40 mouse cellular contexts compared by ENCODE assay signal in genomic region chr13:112967267-112967666, GRCm38 (mm10). TPM values are rescaled to one million over a fixed set of nuclear protein-coding genes. Genes with fewer than 3 reads are reported as not detected.
"Had no signal": no experiment of that assay in that cellular context is flagged by ENCODE, and none has a peak within 500 bp of the region (broad histone marks: within the 10 kb centered on the region; RNA-seq: fewer than 3 reads in every experiment).

No protein-coding gene starts in this region.

- H3K4me3 ChIP-seq: heart, embryonic 10.5 days; heart, embryonic 12.5 days; heart, embryonic 13.5 days; heart, embryonic 15.5 days; hindbrain, embryonic 10.5 days; hindbrain, embryonic 12.5 days; hindbrain, embryonic 13.5 days; hindbrain, embryonic 15.5 days; intestine, embryonic 15.5 days; layer of hippocampus, adult 2 months; left cerebral cortex, adult 2 months had no signal

- H3K27ac ChIP-seq: heart, embryonic 10.5 days; heart, embryonic 13.5 days; heart, embryonic 15.5 days; hindbrain, embryonic 10.5 days; hindbrain, embryonic 12.5 days; hindbrain, embryonic 13.5 days; hindbrain, embryonic 14.5 days; hindbrain, embryonic 15.5 days; hindbrain, postnatal 0 days; intestine, embryonic 15.5 days; kidney, postnatal 0 days; layer of hippocampus, adult 2 months; left cerebral cortex, adult 2 months had no signal

- DNase-seq: heart, postnatal 10 days; heart, postnatal 14 days; heart, postnatal 36 days; heart, postnatal 4 days; kidney, adult 11 months; kidney, adult 18-20 months; kidney, adult 2 months; kidney, adult 8-10 months; kidney, adult 9 months; kidney, postnatal 10 days; kidney, postnatal 14 days; kidney, postnatal 25 days; kidney, postnatal 36 days; kidney, postnatal 4 days; layer of hippocampus, adult 9-11 months; layer of hippocampus, postnatal 36 days had no signal

- H3K27me3 ChIP-seq: heart, embryonic 12.5 days; heart, embryonic 13.5 days; heart, embryonic 15.5 days; hindbrain, embryonic 12.5 days; hindbrain, embryonic 13.5 days; hindbrain, embryonic 15.5 days; intestine, embryonic 15.5 days had no signal

- H3K9ac ChIP-seq: heart, embryonic 12.5 days; heart, embryonic 13.5 days; heart, embryonic 15.5 days; hindbrain, embryonic 12.5 days; hindbrain, embryonic 13.5 days; hindbrain, embryonic 14.5 days; hindbrain, embryonic 15.5 days; intestine, embryonic 15.5 days had no signal

- H3K4me2 ChIP-seq: heart, embryonic 11.5 days; heart, embryonic 12.5 days; heart, embryonic 13.5 days; heart, embryonic 15.5 days; hindbrain, embryonic 12.5 days; hindbrain, embryonic 13.5 days; hindbrain, embryonic 14.5 days; hindbrain, embryonic 15.5 days; intestine, embryonic 15.5 days had no signal

- ATAC-seq: hindbrain, embryonic 16.5 days; hindbrain, postnatal 0 days; inflammation-experienced regulatory T-cells, adult 6 months; intestine, embryonic 15.5 days; intestine, embryonic 16.5 days; intestine, postnatal 0 days had no signal

- H3K4me1 ChIP-seq: heart, embryonic 10.5 days; heart, embryonic 12.5 days; heart, embryonic 13.5 days; heart, embryonic 15.5 days; hindbrain, embryonic 10.5 days; hindbrain, embryonic 12.5 days; hindbrain, embryonic 13.5 days; hindbrain, embryonic 15.5 days; intestine, embryonic 15.5 days had no signal

- H3K9me3 ChIP-seq: heart, embryonic 10.5 days; heart, embryonic 12.5 days; heart, embryonic 13.5 days; heart, embryonic 15.5 days; hindbrain, embryonic 10.5 days; hindbrain, embryonic 12.5 days; hindbrain, embryonic 13.5 days; hindbrain, embryonic 15.5 days; intestine, embryonic 15.5 days had no signal

RNA-seq across cellular contexts. Expression of gene Ccno, which starts 20.3 kb away (rescaled TPM):
- polyA plus RNA-seq: inflammation-experienced regulatory T-cells, adult 6 months had no signal

RNA-seq across cellular contexts. Expression of gene Mcidas, which starts 26.4 kb away (rescaled TPM):
- polyA plus RNA-seq: heart, embryonic 11.5 days; heart, embryonic 12.5 days; heart, embryonic 13.5 days; heart, embryonic 14.5 days; heart, postnatal 0 days; inflammation-experienced regulatory T-cells, adult 6 months; intestine, embryonic 14.5 days; intestine, postnatal 0 days; kidney, adult 2 months; kidney, embryonic 14.5 days; kidney, postnatal 0 days; large intestine, adult 2 months had no signal
